Mouse (Mus musculus): ENCODE results near the gene 6430571L13Rik. TPM values are rescaled to one million over a fixed set of nuclear protein-coding genes. Genes with fewer than 3 reads are reported as not detected.

6430571L13Rik gene
- total RNA-seq (2014; rRNA removed): 0.46 and 0.67 TPM in 2 replicates
- polyA plus RNA-seq (2012; rRNA removed): 1.2 and 1.6 TPM in 2 replicates

DNA sequence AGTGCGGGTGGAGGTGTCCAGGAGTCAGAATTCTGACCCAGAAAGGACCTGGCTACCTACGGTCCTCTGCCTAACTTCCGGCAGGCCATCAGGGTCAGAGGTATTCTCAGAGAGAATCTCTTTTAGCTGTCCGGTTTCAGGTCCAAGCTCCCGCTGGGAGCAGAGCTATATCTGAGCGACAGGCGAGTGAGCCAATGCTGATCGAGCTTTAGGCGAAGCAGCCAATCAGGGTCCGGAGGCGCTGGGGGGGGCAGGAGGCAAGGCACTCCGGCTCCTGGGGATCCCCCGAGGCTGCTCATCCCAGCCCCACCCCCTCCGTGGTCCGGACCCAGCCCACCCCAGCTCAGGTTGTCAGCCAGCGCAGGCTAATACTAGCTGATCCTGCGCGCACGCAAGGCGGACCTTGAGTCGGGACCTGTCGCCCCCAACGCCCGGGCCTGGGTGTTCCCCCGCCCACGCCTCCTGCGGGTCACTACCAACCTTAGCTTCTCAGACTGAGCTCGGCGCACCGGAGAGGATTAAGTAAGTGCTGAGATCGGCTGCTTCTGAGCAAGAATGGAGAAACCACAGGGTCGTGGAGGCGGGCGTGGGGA, at the start of gene 6430571L13Rik:
6430571L13Rik (plus strand) TSS at position 336 of the 593 bp plus-strand sequence.
- H3K79me2 ChIP-seq (ENCODE audit: control insufficient read depth, insufficient read depth, low read length): 0 out of 2 replicates have a peak, but pooled peaks cover 3% of the 10 kb centered on the region
- peak within 1 kb of the TSS; percentile 64 for H3K9ac ChIP-seq (ENCODE audit: low read depth, low read length)
- DNase-seq (ENCODE audit: extremely low read depth, low read depth, low spot score): peak; percentile 90
- H3K36me3 ChIP-seq (ENCODE audit: control insufficient read depth, insufficient read depth, low read length): no peaks in the 10 kb centered on the region
- H3K4me3 ChIP-seq (ENCODE audit: insufficient read depth, low read depth, low read length): peak within 1 kb of the TSS; percentile 67
- no peak for TF ChIP-seq POLR2A (IDR thresholded peaks at IDR 0.05; ENCODE audit: extremely low read depth, insufficient read depth, low read length)
- no peak for TF ChIP-seq CTCF (IDR thresholded peaks at IDR 0.05; ENCODE audit: low read depth, low read length)
- under 1% methylated on average over 34 of the region's 34 CpGs for WGBS
- no peaks in the 10 kb centered on the region for H3K27me3 ChIP-seq (ENCODE audit: control insufficient read depth, insufficient read depth, low read length)
- peaks cover 6% of the 10 kb centered on the region; the same call in 1 of the 2 replicates for H3K4me1 ChIP-seq (ENCODE audit: control insufficient read depth, insufficient read depth, low read length)
- H3K27ac ChIP-seq (replicated peaks; ENCODE audit: insufficient read depth, low read depth, low read length): peak within 1 kb of the TSS; percentile 20; the same call in 1 of the 2 replicates

DNA sequence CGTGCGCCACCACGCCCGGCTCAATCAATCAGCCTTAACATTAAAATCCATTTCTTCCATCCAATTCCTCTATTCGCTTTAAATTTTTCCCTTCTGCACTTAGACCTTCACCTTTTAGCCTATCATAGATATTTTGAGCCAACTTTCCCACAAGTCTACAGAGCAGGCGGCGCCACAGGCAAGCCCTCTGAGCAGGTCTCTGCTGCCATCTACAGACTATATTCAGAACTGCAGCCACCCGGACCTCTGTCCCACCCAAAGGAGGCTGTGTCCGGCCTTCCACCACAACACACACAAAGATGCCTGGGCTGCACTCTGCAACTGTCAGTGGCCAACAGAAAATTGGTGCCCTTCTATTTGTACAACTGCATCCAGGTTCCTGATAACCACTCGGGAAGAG, 49.5 kb upstream of the 6430571L13Rik start:
- Histone ChIP-seq H3K27me3 (ENCODE audit: control insufficient read depth, insufficient read depth, low read length) (no peaks in the 10 kb centered on the region), H3K4me1 (ENCODE audit: control insufficient read depth, insufficient read depth, low read length) (peaks cover 9% of the 10 kb centered on the region; the same call in 1 of the 2 replicates), H3K4me3 (ENCODE audit: insufficient read depth, low read depth, low read length) (no peak overlapping the region), H3K79me2 (ENCODE audit: control insufficient read depth, insufficient read depth, low read length) (no peaks in the 10 kb centered on the region), H3K9ac (ENCODE audit: low read depth, low read length) (no peak overlapping the region), H3K36me3 (ENCODE audit: control insufficient read depth, insufficient read depth, low read length) (no peaks in the 10 kb centered on the region), H3K27ac (replicated peaks; ENCODE audit: insufficient read depth, low read depth, low read length) (no peak overlapping the region)
- 31% methylated on average over 10 of the region's 10 CpGs for WGBS
- DNase-seq (ENCODE audit: extremely low read depth, low read depth, low spot score): peak; percentile 66
- no peak for TF ChIP-seq POLR2A (IDR thresholded peaks at IDR 0.05; ENCODE audit: extremely low read depth, insufficient read depth, low read length)
- peak; percentile 97 for TF ChIP-seq CTCF (IDR thresholded peaks at IDR 0.05; ENCODE audit: low read depth, low read length)

DNA sequence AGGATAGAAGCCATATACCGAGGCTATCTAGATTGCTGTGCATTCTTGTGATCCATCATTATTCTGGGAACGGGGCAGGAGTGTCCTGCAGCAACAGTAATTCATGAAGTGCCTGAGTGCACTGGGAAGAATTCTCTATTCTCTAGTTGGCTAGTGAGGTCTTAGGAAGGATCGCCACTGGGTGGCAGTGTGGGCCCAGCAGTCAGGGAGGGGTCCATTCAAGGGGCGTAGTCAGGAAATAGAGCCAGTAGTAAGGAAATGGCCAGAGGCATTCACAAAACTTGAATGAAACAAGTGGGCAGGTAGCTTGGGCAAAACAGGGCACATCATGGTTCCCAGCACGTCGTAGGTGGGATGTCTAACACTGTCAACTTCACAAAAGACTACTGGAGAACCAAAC, 46.2 kb upstream of the 6430571L13Rik start:
- TF ChIP-seq CTCF (IDR thresholded peaks at IDR 0.05; ENCODE audit: low read depth, low read length) (peak; percentile 97), POLR2A (IDR thresholded peaks at IDR 0.05; ENCODE audit: extremely low read depth, insufficient read depth, low read length) (no peak)
- H3K4me3 ChIP-seq (ENCODE audit: insufficient read depth, low read depth, low read length): no peak overlapping the region
- no peaks in the 10 kb centered on the region for H3K27me3 ChIP-seq (ENCODE audit: control insufficient read depth, insufficient read depth, low read length)
- H3K79me2 ChIP-seq (ENCODE audit: control insufficient read depth, insufficient read depth, low read length): no peaks in the 10 kb centered on the region; the same call in 1 of the 2 replicates
- H3K9ac ChIP-seq (ENCODE audit: low read depth, low read length): no peak overlapping the region
- 14% methylated on average over 6 of the region's 6 CpGs for WGBS
- H3K36me3 ChIP-seq (ENCODE audit: control insufficient read depth, insufficient read depth, low read length): no peaks in the 10 kb centered on the region
- H3K4me1 ChIP-seq (ENCODE audit: control insufficient read depth, insufficient read depth, low read length): peaks cover 10% of the 10 kb centered on the region; the same call in 1 of the 2 replicates
- H3K27ac ChIP-seq (replicated peaks; ENCODE audit: insufficient read depth, low read depth, low read length): no peak overlapping the region
- peak; percentile 36 for DNase-seq (ENCODE audit: extremely low read depth, low read depth, low spot score)

DNA sequence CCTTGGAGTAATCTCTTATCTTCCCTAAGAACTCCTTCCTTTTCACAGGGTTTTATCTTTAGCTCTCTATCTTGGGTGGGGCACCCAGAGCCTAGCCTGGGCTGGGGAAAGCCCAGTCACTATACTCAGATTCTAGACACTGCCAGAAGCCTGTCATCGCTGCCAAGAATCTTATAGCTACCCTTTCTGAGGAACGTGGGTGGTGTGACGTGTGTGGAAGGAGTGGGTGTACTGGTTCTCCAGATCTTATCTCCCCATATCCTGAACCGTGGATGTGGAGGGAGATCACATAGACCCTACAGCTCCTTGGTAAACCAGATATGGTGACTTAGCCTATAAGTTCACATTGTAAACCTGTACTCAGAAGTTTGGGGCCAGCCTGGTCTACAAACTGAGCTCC, 44.8 kb upstream of the 6430571L13Rik start:
- 11% methylated on average over 4 of the region's 4 CpGs for WGBS
- Histone ChIP-seq H3K4me1 (ENCODE audit: control insufficient read depth, insufficient read depth, low read length) (peaks cover 18% of the 10 kb centered on the region; the same call in 1 of the 2 replicates), H3K36me3 (ENCODE audit: control insufficient read depth, insufficient read depth, low read length) (peaks cover 10% of the 10 kb centered on the region; the same call in 1 of the 2 replicates), H3K9ac (ENCODE audit: low read depth, low read length) (peak overlapping the region; percentile 76), H3K79me2 (ENCODE audit: control insufficient read depth, insufficient read depth, low read length) (peaks cover 9% of the 10 kb centered on the region; the same call in 1 of the 2 replicates), H3K27me3 (ENCODE audit: control insufficient read depth, insufficient read depth, low read length) (no peaks in the 10 kb centered on the region), H3K4me3 (ENCODE audit: insufficient read depth, low read depth, low read length) (peak overlapping the region; percentile 67), H3K27ac (replicated peaks; ENCODE audit: insufficient read depth, low read depth, low read length) (peak overlapping the region; percentile 98)
- DNase-seq (ENCODE audit: extremely low read depth, low read depth, low spot score): no peak
- TF ChIP-seq POLR2A (IDR thresholded peaks at IDR 0.05; ENCODE audit: extremely low read depth, insufficient read depth, low read length) (no peak), CTCF (IDR thresholded peaks at IDR 0.05; ENCODE audit: low read depth, low read length) (no peak)

DNA sequence AAGGTAGTCTGAATTCAATTTTAAA, 44.6 kb upstream of the 6430571L13Rik start, which contains the start of gene Cish:
Cish (plus strand) TSS at position 11 of the 25 bp plus-strand sequence.
- Histone ChIP-seq H3K27me3 (ENCODE audit: control insufficient read depth, insufficient read depth, low read length) (no peaks in the 10 kb centered on the region), H3K4me1 (ENCODE audit: control insufficient read depth, insufficient read depth, low read length) (peaks cover 20% of the 10 kb centered on the region; the same call in 1 of the 2 replicates), H3K36me3 (ENCODE audit: control insufficient read depth, insufficient read depth, low read length) (peaks cover 11% of the 10 kb centered on the region; the same call in 1 of the 2 replicates), H3K27ac (replicated peaks; ENCODE audit: insufficient read depth, low read depth, low read length) (peak within 1 kb of the TSS; percentile 99), H3K4me3 (ENCODE audit: insufficient read depth, low read depth, low read length) (peak within 1 kb of the TSS; percentile 67), H3K9ac (ENCODE audit: low read depth, low read length) (peak within 1 kb of the TSS; percentile 83), H3K79me2 (ENCODE audit: control insufficient read depth, insufficient read depth, low read length) (peaks cover 11% of the 10 kb centered on the region; the same call in 1 of the 2 replicates)
- DNase-seq (ENCODE audit: extremely low read depth, low read depth, low spot score): no peak
- TF ChIP-seq CTCF (IDR thresholded peaks at IDR 0.05; ENCODE audit: low read depth, low read length) (no peak), POLR2A (IDR thresholded peaks at IDR 0.05; ENCODE audit: extremely low read depth, insufficient read depth, low read length) (no peak)

DNA sequence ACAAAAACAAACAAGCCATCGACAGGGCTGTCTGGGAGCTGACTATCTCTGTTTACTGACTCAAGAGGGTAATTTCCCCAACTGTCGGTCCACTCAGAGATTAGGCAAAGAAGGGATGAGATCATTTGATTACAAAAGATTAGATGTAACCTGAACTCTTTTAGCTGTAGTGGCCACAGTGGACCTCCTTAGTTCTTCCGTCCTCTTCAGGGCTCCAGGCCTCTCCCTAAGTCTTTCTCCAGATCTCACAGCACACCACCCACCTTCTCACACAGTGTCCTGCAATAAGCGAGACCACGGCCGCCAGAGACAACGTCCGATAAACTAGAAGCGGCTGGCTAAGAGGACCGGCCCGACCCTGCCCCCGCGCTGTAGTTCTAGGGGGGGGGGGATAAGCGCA, 44.4 kb upstream of the 6430571L13Rik start:
- peaks cover 12% of the 10 kb centered on the region; the same call in 1 of the 2 replicates for H3K79me2 ChIP-seq (ENCODE audit: control insufficient read depth, insufficient read depth, low read length)
- TF ChIP-seq POLR2A (IDR thresholded peaks at IDR 0.05; ENCODE audit: extremely low read depth, insufficient read depth, low read length) (no peak), CTCF (IDR thresholded peaks at IDR 0.05; ENCODE audit: low read depth, low read length) (no peak)
- H3K27me3 ChIP-seq (ENCODE audit: control insufficient read depth, insufficient read depth, low read length): no peaks in the 10 kb centered on the region
- H3K9ac ChIP-seq (ENCODE audit: low read depth, low read length): peak overlapping the region; percentile 76
- peak; percentile 79 for DNase-seq (ENCODE audit: extremely low read depth, low read depth, low spot score)
- H3K27ac ChIP-seq (replicated peaks; ENCODE audit: insufficient read depth, low read depth, low read length): peak overlapping the region; percentile 98
- peak overlapping the region; percentile 67 for H3K4me3 ChIP-seq (ENCODE audit: insufficient read depth, low read depth, low read length)
- peaks cover 22% of the 10 kb centered on the region; the same call in 1 of the 2 replicates for H3K4me1 ChIP-seq (ENCODE audit: control insufficient read depth, insufficient read depth, low read length)
- H3K36me3 ChIP-seq (ENCODE audit: control insufficient read depth, insufficient read depth, low read length): peaks cover 13% of the 10 kb centered on the region; the same call in 1 of the 2 replicates
- WGBS: under 1% methylated on average over 14 of the region's 14 CpGs

Measured in liver, adult 2 months (tissue).